Comparison of ENCODE assay signal across 20 mouse cellular contexts in the genomic region with DNA sequence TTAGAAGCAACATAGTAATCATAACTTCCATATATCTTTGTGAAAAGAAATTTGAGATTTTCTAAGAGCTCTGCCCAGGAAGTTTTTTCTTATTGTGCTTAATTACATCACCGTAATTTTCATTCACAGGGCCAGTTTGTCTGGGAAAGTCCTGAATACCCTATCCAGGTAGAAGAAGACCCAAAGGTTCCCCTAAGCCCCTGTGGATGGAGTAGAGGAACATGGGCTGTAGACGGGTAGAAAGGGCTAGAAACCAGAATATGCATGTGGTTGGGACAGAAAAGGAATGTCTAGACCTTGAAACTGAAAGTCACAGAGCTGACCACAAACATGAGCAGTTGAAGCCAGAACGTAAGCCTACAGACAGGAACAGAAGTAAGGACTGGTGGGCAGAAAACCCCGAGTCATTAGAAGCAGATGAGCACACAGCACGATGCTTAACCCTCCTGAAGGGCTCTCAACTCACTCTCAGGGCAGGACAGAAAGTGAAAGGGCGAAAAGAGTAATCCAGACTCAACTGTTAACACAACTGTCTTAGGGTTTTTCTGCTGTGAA. TPM values are rescaled to one million over a fixed set of nuclear protein-coding genes. Genes with fewer than 3 reads are reported as not detected.
DNase-seq lines count a peak whose midpoint lies in the region; ATAC-seq and TF ChIP-seq lines count a peak whose summit lies in the region.
"Had no signal": no experiment of that assay in that cellular context is flagged by ENCODE, and none has a peak within 500 bp of the region (broad histone marks: within the 10 kb centered on the region; RNA-seq: fewer than 3 reads in every experiment).

No protein-coding gene starts in this region.

- no peaks in the 10 kb centered on the region for H3K36me3 ChIP-seq in myocyte (ENCODE audit: control insufficient read depth, insufficient read depth)
- H3K36me3 ChIP-seq in hindbrain, embryonic 12.5 days = no peaks in the 10 kb centered on the region
- no peaks in the 10 kb centered on the region for H3K36me3 ChIP-seq in intestine, embryonic 16.5 days (ENCODE audit: control insufficient read depth, insufficient read depth, low read length)
- H3K36me3 ChIP-seq: forebrain, embryonic 15.5 days; liver, embryonic 15.5 days; midbrain, embryonic 15.5 days had no signal

- no peaks in the 10 kb centered on the region for H3K27me3 ChIP-seq in myocyte (ENCODE audit: control insufficient read depth, insufficient read depth, insufficient read length)
- no peaks in the 10 kb centered on the region for H3K27me3 ChIP-seq in hindbrain, embryonic 12.5 days
- no peaks in the 10 kb centered on the region for H3K27me3 ChIP-seq in intestine, embryonic 16.5 days (replicated peaks; ENCODE audit: control insufficient read depth, insufficient read depth, low read length)
- H3K27me3 ChIP-seq: forebrain, embryonic 15.5 days; liver, embryonic 15.5 days; midbrain, embryonic 15.5 days had no signal

- H3K4me1 ChIP-seq in hindbrain, embryonic 12.5 days = no peaks in the 10 kb centered on the region
- no peaks in the 10 kb centered on the region for H3K4me1 ChIP-seq in intestine, embryonic 16.5 days (ENCODE audit: control insufficient read depth, insufficient read depth, low read length)
- H3K4me1 ChIP-seq: forebrain, embryonic 15.5 days; liver, embryonic 15.5 days; midbrain, embryonic 15.5 days had no signal

- ATAC-seq in CD4-positive, CD25-positive, alpha-beta regulatory T cell, adult 4 months = peak; percentile 40
- ATAC-seq in hematopoietic stem cell, adult 5-6 weeks (replicated peaks in 1 of 2; ENCODE audit: insufficient read depth in 1 of 2, low FRiP score in 2 of 2, low TSS enrichment in 1 of 2, low read depth in 1 of 2, poor library complexity in 2 of 2, severe bottlenecking in 2 of 2) = peak; percentile 70 to 86
- ATAC-seq in hindbrain, embryonic 12.5 days (ENCODE audit: low FRiP score) = no peak
- no peak for ATAC-seq in intestine, embryonic 16.5 days
- ATAC-seq: forebrain, embryonic 15.5 days; inflammation-experienced regulatory T-cells, adult 6 months; midbrain, embryonic 15.5 days had no signal

- no peaks in the 10 kb centered on the region for H3K9me3 ChIP-seq in hindbrain, embryonic 12.5 days (replicated peaks)
- H3K9me3 ChIP-seq in intestine, embryonic 16.5 days (ENCODE audit: control insufficient read depth, low read length) = no peaks in the 10 kb centered on the region
- H3K9me3 ChIP-seq: forebrain, embryonic 15.5 days; liver, embryonic 15.5 days; midbrain, embryonic 15.5 days had no signal

- DNase-seq in A20 (ENCODE audit: low read depth, low spot score) = peak; percentile 12
- DNase-seq in thymus, postnatal 36 days = no peak
- DNase-seq: cerebellum, adult 9-10 months; gastrocnemius, postnatal 14 days; kidney, adult 9 months; kidney, postnatal 4 days; right cerebral cortex, postnatal 4 days; thymus, postnatal 14 days had no signal

- peak overlapping the region; percentile 68 for H3K4me2 ChIP-seq in myocyte (ENCODE audit: low read depth)
- H3K4me2 ChIP-seq in hindbrain, embryonic 12.5 days (replicated peaks) = no peak overlapping the region
- H3K4me2 ChIP-seq in intestine, embryonic 16.5 days (ENCODE audit: low read depth, low read length) = no peak overlapping the region
- H3K4me2 ChIP-seq: forebrain, embryonic 15.5 days; liver, embryonic 15.5 days; midbrain, embryonic 15.5 days had no signal

- no peak overlapping the region for H3ac ChIP-seq in myocyte (ENCODE audit: control insufficient read depth, insufficient read length)

- no peak overlapping the region for H3K9ac ChIP-seq in hindbrain, embryonic 12.5 days
- no peak overlapping the region for H3K9ac ChIP-seq in intestine, embryonic 16.5 days (ENCODE audit: low read depth, low read length)
- H3K9ac ChIP-seq: forebrain, embryonic 15.5 days; liver, embryonic 15.5 days; midbrain, embryonic 15.5 days had no signal

- H3K79me2 ChIP-seq in myocyte (ENCODE audit: control insufficient read depth, insufficient read depth) = no peaks in the 10 kb centered on the region

- TF ChIP-seq POLR2A in myocyte (IDR thresholded peaks at IDR 0.05; ENCODE audit: insufficient read length, low read depth) = no peak

- no peak overlapping the region for H3K4me3 ChIP-seq in myocyte
- H3K4me3 ChIP-seq in hindbrain, embryonic 12.5 days = no peak overlapping the region
- no peak overlapping the region for H3K4me3 ChIP-seq in intestine, embryonic 16.5 days (ENCODE audit: low read length)
- H3K4me3 ChIP-seq: erythroblast, embryonic 14.5 days; forebrain, embryonic 15.5 days; liver, embryonic 15.5 days; midbrain, embryonic 15.5 days had no signal

- 88% methylated on average over 6 of the region's 6 CpGs for WGBS in hindbrain, embryonic 12.5 days
- WGBS in intestine, embryonic 16.5 days = 76% methylated on average over 6 of the region's 6 CpGs

- no peak overlapping the region for H3K27ac ChIP-seq in hindbrain, embryonic 12.5 days
- H3K27ac ChIP-seq in intestine, embryonic 16.5 days (ENCODE audit: low read length) = no peak overlapping the region
- H3K27ac ChIP-seq: forebrain, embryonic 15.5 days; liver, embryonic 15.5 days; macrophage; midbrain, embryonic 15.5 days; stomach, postnatal 0 days had no signal

TF ChIP-seq in myocyte, 11 proteins besides CTCF, POLR2A, EP300 and RAD21:
- no peak for TF ChIP-seq USF1 (IDR thresholded peaks at IDR 0.05; ENCODE audit: low read depth)
- no peak for TF ChIP-seq MYOG (IDR thresholded peaks at IDR 0.05; ENCODE audit: control insufficient read depth in 1 of 3, insufficient read depth in 1 of 3, insufficient read length in 2 of 3, low read depth in 2 of 3)
- TF ChIP-seq MAX (IDR thresholded peaks at IDR 0.05; ENCODE audit: low read depth) = no peak
- no peak for TF ChIP-seq SRF (IDR thresholded peaks at IDR 0.05; ENCODE audit: control insufficient read depth, insufficient read length, low read depth)
TF ChIP-seq in myocyte: peak in this region for 0.

RNA-seq across cellular contexts. Expression of gene Rmdn2, which starts 27.3 kb away (rescaled TPM):
- polyA plus RNA-seq in CD4-positive, CD25-positive, alpha-beta regulatory T cell, adult 4 months (2017; shearing (Covaris generic)) = 1 to 10 TPM; 3.1 to 5.6 TPM
- 5.6 and 7.3 TPM in 2 replicates for total RNA-seq in hematopoietic stem cell, adult 5-6 weeks (2017)
- 1.6 TPM for polyA plus RNA-seq in myocyte (2012; fragmentation: generic; extraction: Trizol)
- 7.5 and 10.5 TPM in 2 replicates for polyA plus RNA-seq in hindbrain, embryonic 12.5 days (2016; fragmentation: Nextera tagmentation; extraction: Ambion mirVana)
- polyA plus RNA-seq in intestine, embryonic 16.5 days (2015; fragmentation: Nextera tagmentation; extraction: Ambion mirVana) = 8.6 and 10.1 TPM in 2 replicates

Comparison
In these comparisons a context has a peak if more than half of its experiments do, and no peak if none do; other contexts are left out.
1. ATAC-seq: peak in CD4-positive, CD25-positive, alpha-beta regulatory T cell, adult 4 months (single experiment) and hematopoietic stem cell, adult 5-6 weeks (2 of 2); none in hindbrain, embryonic 12.5 days (single experiment) and intestine, embryonic 16.5 days (single experiment).